Mouse (Mus musculus): ENCODE measurements around the gene Usp4. TPM values are rescaled to one million over a fixed set of nuclear protein-coding genes. Genes with fewer than 3 reads are reported as not detected.
A peak's percentile ranks its signal among the peaks of the same experiment; 100 is the strongest.

Gene Usp4
- polyA plus RNA-seq, 1 experiment: 74.1 TPM

DNA sequence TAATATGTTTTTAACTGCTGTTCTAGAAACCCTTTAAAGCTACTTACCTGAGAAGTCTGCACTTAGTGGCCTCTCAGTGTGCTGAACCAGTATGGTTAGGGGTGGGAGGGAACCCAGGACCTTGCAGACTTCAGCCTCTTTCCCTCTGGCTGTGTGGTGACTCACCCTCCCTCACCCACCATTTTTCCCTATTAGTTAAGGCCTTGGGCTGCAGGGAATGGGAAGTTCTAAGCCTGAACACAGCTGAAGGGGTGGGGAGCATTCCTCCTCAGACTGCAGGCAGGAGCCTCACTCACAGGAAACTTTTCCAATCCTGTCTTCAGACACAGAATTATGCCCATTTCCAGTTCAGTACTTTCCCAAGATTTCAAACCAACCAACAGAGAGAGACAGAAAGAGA, 5.9 kb upstream of the Usp4 start:
- TF ChIP-seq POLR2A (IDR thresholded peaks at IDR 0.05; ENCODE audit: low read depth, low read length) (no peak), CTCF (conservative IDR thresholded peaks at IDR 0.05; ENCODE audit: insufficient read depth, insufficient read length, low read depth, low read length) (no peak)
- DNase-seq: no peak
- Histone ChIP-seq H3K4me1 (ENCODE audit: control insufficient read depth, insufficient read depth, low read length) (peaks cover 31% of the 10 kb centered on the region; the same call in 1 of the 2 replicates), H3K4me3 (ENCODE audit: insufficient read depth, low read depth, low read length) (peak overlapping the region; percentile 20), H3K36me3 (ENCODE audit: control insufficient read depth, insufficient read depth, low read length) (peaks cover 1% of the 10 kb centered on the region; the same call in 1 of the 2 replicates), H3K27ac (ENCODE audit: insufficient read depth, low read depth, low read length) (peak overlapping the region; percentile 97), H3K27me3 (replicated peaks; ENCODE audit: control insufficient read depth, insufficient read depth, low read length) (no peaks in the 10 kb centered on the region)

DNA sequence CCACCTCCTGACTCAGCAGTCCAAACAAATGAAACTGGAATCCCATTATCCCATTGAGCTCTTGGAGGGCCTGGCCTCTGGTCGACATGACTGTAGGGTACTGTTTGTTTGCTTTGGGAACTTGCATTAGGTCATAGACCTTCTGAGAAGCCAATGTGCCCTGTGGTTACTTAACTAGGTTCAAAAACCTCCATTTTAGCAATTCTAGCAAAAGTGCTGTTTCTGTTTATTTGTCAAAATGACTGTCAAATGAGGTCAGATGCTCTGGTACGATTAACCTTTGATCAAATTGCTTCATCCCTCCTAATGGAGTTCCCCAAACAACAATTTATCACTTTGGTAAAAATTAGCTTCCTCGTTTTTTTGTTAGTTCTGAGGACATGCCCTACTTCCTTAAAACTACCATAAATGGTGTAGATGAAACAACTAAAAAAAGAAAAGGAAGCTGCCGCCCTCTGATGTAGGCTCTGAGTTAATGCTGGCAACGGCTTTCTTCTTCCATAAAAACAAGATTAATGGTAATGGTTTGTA, 5.3 kb upstream of the Usp4 start:
- TF ChIP-seq POLR2A (IDR thresholded peaks at IDR 0.05; ENCODE audit: low read depth, low read length) (no peak), CTCF (conservative IDR thresholded peaks at IDR 0.05; ENCODE audit: insufficient read depth, insufficient read length, low read depth, low read length) (no peak)
- Histone ChIP-seq H3K4me1 (ENCODE audit: control insufficient read depth, insufficient read depth, low read length) (peaks cover 31% of the 10 kb centered on the region; the same call in 1 of the 2 replicates), H3K27me3 (replicated peaks; ENCODE audit: control insufficient read depth, insufficient read depth, low read length) (no peaks in the 10 kb centered on the region), H3K27ac (ENCODE audit: insufficient read depth, low read depth, low read length) (peak overlapping the region; percentile 97), H3K4me3 (ENCODE audit: insufficient read depth, low read depth, low read length) (no peak overlapping the region), H3K36me3 (ENCODE audit: control insufficient read depth, insufficient read depth, low read length) (peaks cover 1% of the 10 kb centered on the region; the same call in 1 of the 2 replicates)
- peak; percentile 93 for DNase-seq
- 14% methylated on average over 5 of the region's 5 CpGs for WGBS

DNA sequence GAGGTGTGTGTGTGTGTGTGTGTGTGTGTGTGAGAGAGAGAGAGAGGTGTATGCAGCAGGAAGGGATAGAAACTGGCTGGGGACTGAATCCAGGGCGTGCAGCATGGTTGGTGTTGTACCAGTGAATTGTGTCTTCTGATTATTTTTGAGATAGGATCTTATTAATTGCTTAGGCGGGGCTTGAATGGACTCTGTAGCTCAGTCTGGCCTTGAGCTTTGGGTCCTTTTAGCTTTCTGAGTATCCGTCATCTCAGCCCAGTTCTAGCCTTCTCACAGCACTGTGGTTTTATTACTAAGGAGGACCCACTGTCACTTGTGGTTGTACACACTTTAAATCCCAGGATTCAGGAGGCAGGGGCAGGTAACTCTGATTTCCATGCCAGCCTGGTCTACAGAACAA, 4.3 kb upstream of the Usp4 start:
- H3K27me3 ChIP-seq (replicated peaks; ENCODE audit: control insufficient read depth, insufficient read depth, low read length): no peaks in the 10 kb centered on the region
- H3K27ac ChIP-seq (ENCODE audit: insufficient read depth, low read depth, low read length): peak overlapping the region; percentile 90
- WGBS: 43% methylated on average over 3 of the region's 3 CpGs
- peaks cover 1% of the 10 kb centered on the region; the same call in 1 of the 2 replicates for H3K36me3 ChIP-seq (ENCODE audit: control insufficient read depth, insufficient read depth, low read length)
- TF ChIP-seq POLR2A (IDR thresholded peaks at IDR 0.05; ENCODE audit: low read depth, low read length): no peak
- peaks cover 29% of the 10 kb centered on the region; the same call in 1 of the 2 replicates for H3K4me1 ChIP-seq (ENCODE audit: control insufficient read depth, insufficient read depth, low read length)
- H3K4me3 ChIP-seq (ENCODE audit: insufficient read depth, low read depth, low read length): no peak overlapping the region
- peak; percentile 18 for DNase-seq

DNA sequence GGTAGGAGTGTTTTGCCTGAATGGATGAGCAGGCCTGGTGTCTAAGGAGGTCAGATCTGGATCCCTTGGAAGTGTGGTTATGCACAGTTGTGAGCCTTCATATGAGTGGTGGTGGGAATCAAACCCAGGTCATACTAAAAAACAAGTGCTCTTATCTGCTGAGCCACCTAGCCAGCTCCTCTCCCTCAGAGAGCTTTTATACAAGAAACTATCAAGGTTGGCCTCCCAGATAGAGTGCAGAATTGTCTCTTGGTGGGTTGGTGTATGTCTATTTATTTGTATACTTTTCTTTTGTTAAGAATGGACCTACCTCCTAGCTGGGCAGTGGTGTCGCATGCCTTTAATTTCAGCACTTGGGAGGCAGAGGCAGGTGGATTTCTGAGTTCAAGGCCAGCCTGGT, 3.8 kb upstream of the Usp4 start:
- 94% methylated on average over 1 of the region's 1 CpGs for WGBS
- TF ChIP-seq POLR2A (IDR thresholded peaks at IDR 0.05; ENCODE audit: low read depth, low read length) (no peak), CTCF (conservative IDR thresholded peaks at IDR 0.05; ENCODE audit: insufficient read depth, insufficient read length, low read depth, low read length) (no peak)
- Histone ChIP-seq H3K36me3 (ENCODE audit: control insufficient read depth, insufficient read depth, low read length) (peaks cover 1% of the 10 kb centered on the region; the same call in 1 of the 2 replicates), H3K4me3 (ENCODE audit: insufficient read depth, low read depth, low read length) (no peak overlapping the region), H3K27me3 (replicated peaks; ENCODE audit: control insufficient read depth, insufficient read depth, low read length) (no peaks in the 10 kb centered on the region), H3K4me1 (ENCODE audit: control insufficient read depth, insufficient read depth, low read length) (peaks cover 26% of the 10 kb centered on the region; the same call in 1 of the 2 replicates), H3K27ac (ENCODE audit: insufficient read depth, low read depth, low read length) (peak overlapping the region; percentile 90; the same call in 1 of the 2 replicates)
- DNase-seq: no peak

DNA sequence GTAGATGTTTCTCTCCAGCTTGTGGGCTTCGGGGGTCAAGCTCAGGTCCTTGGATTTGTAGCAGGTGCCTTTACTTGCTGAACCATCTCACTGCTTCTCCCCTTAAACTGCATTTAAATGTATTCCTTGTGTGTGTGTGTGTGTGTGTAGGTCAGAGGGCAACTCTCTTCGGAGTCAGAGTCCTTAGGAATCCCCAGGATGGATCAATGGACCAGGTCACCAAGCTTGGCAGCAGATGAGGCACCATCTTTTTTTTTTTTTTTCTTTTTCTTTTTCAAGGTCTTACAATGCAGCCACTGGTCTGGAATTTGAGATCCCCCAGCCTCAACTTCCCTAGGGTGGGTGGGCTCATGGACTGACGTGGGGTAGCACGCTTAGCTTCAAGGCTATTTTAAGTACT, 3.2 kb upstream of the Usp4 start:
- Histone ChIP-seq H3K4me3 (ENCODE audit: insufficient read depth, low read depth, low read length) (no peak overlapping the region), H3K27me3 (replicated peaks; ENCODE audit: control insufficient read depth, insufficient read depth, low read length) (no peaks in the 10 kb centered on the region), H3K36me3 (ENCODE audit: control insufficient read depth, insufficient read depth, low read length) (peaks cover 1% of the 10 kb centered on the region; the same call in 1 of the 2 replicates), H3K27ac (ENCODE audit: insufficient read depth, low read depth, low read length) (no peak overlapping the region), H3K4me1 (ENCODE audit: control insufficient read depth, insufficient read depth, low read length) (peaks cover 26% of the 10 kb centered on the region; the same call in 1 of the 2 replicates)
- DNase-seq: peak; percentile 18
- TF ChIP-seq CTCF (conservative IDR thresholded peaks at IDR 0.05; ENCODE audit: insufficient read depth, insufficient read length, low read depth, low read length) (no peak), POLR2A (IDR thresholded peaks at IDR 0.05; ENCODE audit: low read depth, low read length) (no peak)
- WGBS: 88% methylated on average over 4 of the region's 4 CpGs

DNA sequence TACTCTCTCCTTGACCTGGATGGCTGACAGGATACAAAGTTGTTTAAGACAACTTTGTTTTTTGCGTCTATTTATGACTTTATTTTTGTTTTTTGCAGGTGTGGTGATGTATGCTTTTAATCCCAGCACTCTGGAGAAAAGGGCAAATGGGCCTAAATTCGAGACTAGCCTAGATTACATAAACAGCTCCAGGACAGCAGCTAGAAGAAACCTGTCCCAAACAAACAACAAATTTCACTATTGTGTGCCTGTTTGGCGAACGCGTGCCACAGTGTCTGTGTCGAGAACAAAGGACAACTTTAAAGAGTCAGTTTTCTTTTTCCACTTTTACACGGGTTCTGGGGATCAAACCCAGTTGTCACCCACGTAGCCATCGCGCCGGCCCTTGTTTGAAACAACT, 629 bp upstream of the Usp4 start:
- 2% methylated on average over 11 of the region's 11 CpGs for WGBS
- Histone ChIP-seq H3K4me3 (ENCODE audit: insufficient read depth, low read depth, low read length) (peak overlapping the region; percentile 87), H3K4me1 (ENCODE audit: control insufficient read depth, insufficient read depth, low read length) (peaks cover 18% of the 10 kb centered on the region; the same call in 1 of the 2 replicates), H3K27me3 (replicated peaks; ENCODE audit: control insufficient read depth, insufficient read depth, low read length) (no peaks in the 10 kb centered on the region), H3K27ac (ENCODE audit: insufficient read depth, low read depth, low read length) (peak overlapping the region; percentile 91), H3K36me3 (ENCODE audit: control insufficient read depth, insufficient read depth, low read length) (no peaks in the 10 kb centered on the region)
- TF ChIP-seq CTCF (conservative IDR thresholded peaks at IDR 0.05; ENCODE audit: insufficient read depth, insufficient read length, low read depth, low read length) (no peak), POLR2A (IDR thresholded peaks at IDR 0.05; ENCODE audit: low read depth, low read length) (no peak)
- no peak for DNase-seq

DNA sequence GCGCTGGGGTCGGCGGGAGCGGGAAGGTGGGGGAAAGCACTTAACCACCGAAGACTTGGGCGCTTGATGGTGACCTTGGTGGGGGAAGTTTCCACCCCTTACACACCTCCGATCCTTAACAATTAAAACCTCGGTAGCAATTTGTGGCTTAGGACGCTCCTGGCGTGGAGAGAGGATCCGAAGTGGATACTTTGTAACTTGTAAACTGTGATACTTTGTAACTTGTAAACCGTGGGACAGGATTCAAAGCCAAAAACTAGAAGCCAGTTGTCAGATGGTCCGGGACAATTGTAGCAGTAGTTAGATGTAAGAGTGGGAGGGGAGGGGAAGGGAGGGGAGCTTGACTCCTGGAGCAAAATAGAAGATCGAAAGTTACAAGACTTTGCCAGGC, 632 bp downstream of the Usp4 start:
- WGBS: under 1% methylated on average over 14 of the region's 14 CpGs
- no peaks in the 10 kb centered on the region for H3K27me3 ChIP-seq (replicated peaks; ENCODE audit: control insufficient read depth, insufficient read depth, low read length)
- peak overlapping the region; percentile 87 for H3K4me3 ChIP-seq (ENCODE audit: insufficient read depth, low read depth, low read length)
- DNase-seq: peak; percentile 27
- H3K36me3 ChIP-seq (ENCODE audit: control insufficient read depth, insufficient read depth, low read length): peaks cover 3% of the 10 kb centered on the region; the same call in 1 of the 2 replicates
- peaks cover 15% of the 10 kb centered on the region; the same call in 1 of the 2 replicates for H3K4me1 ChIP-seq (ENCODE audit: control insufficient read depth, insufficient read depth, low read length)
- no peak overlapping the region for H3K27ac ChIP-seq (ENCODE audit: insufficient read depth, low read depth, low read length)
- TF ChIP-seq POLR2A (IDR thresholded peaks at IDR 0.05; ENCODE audit: low read depth, low read length) (no peak), CTCF (conservative IDR thresholded peaks at IDR 0.05; ENCODE audit: insufficient read depth, insufficient read length, low read depth, low read length) (no peak)

All from kidney, adult 2 months (tissue).